Mouse (Mus musculus): ENCODE results near the gene 1700092M07Rik.

GRCm38 (mm10) chr19:8711506-8711905, 29.0 kb upstream of the 1700092M07Rik start:
- TF ChIP-seq POLR2A (IDR thresholded peaks at IDR 0.05; ENCODE audit: borderline replicate concordance, control insufficient read depth, low read depth, low read length) (no peak), CTCF (IDR thresholded peaks at IDR 0.05; ENCODE audit: control insufficient read depth, insufficient read depth, low read length) (no peak)

All from bone marrow, adult 2 months (tissue).